Mouse (Mus musculus): ENCODE measurements around the gene Apold1. TPM values are rescaled to one million over a fixed set of nuclear protein-coding genes. Genes with fewer than 3 reads are reported as not detected.

Gene Apold1
- polyA plus RNA-seq, 1 experiment from 2014 or later, result 2.6 TPM

GRCm38 (mm10) chr6:134962518-134962893 lies 19.0 kb upstream of the Apold1 start:
- ATAC-seq (replicated peaks; ENCODE audit: low FRiP score) (no peak), DNase-seq (ENCODE audit: low spot score) (no peak)
- no peak overlapping the region for H3K27ac ChIP-seq (ENCODE audit: low read depth, low read length)
- WGBS, result 74% methylated on average over 5 of the region's 5 CpGs
- H3K4me2 ChIP-seq, result no peak overlapping the region
- H3K4me1 ChIP-seq (replicated peaks; ENCODE audit: control insufficient read depth, insufficient read depth, low read length), result no peaks in the 10 kb centered on the region
- no peak overlapping the region for H3K4me3 ChIP-seq (ENCODE audit: low read depth, low read length)
- H3K9me3 ChIP-seq (ENCODE audit: control insufficient read depth, low read length), result no peaks in the 10 kb centered on the region
- no peaks in the 10 kb centered on the region for H3K36me3 ChIP-seq (ENCODE audit: control insufficient read depth, insufficient read depth, low read length)
- H3K9ac ChIP-seq (ENCODE audit: low read depth, low read length), result no peak overlapping the region; the same call in 1 of the 2 replicates
- no peaks in the 10 kb centered on the region for H3K27me3 ChIP-seq (replicated peaks; ENCODE audit: control insufficient read depth, insufficient read depth, low read length)

- H3K9ac ChIP-seq (ENCODE audit: low read depth, low read length), result no peak overlapping the region
- no peaks in the 10 kb centered on the region for H3K27me3 ChIP-seq (replicated peaks; ENCODE audit: control insufficient read depth, insufficient read depth, low read length)
- 71% methylated on average over 2 of the region's 2 CpGs for WGBS
- no peak overlapping the region for H3K4me3 ChIP-seq (ENCODE audit: low read depth, low read length)
- no peak for DNase-seq (ENCODE audit: low spot score)
- H3K4me1 ChIP-seq (replicated peaks; ENCODE audit: control insufficient read depth, insufficient read depth, low read length), result no peaks in the 10 kb centered on the region
- no peaks in the 10 kb centered on the region for H3K9me3 ChIP-seq (ENCODE audit: control insufficient read depth, low read length)
- H3K36me3 ChIP-seq (ENCODE audit: control insufficient read depth, insufficient read depth, low read length), result no peaks in the 10 kb centered on the region
- ATAC-seq (replicated peaks; ENCODE audit: low FRiP score), result no peak
- no peak overlapping the region for H3K27ac ChIP-seq (ENCODE audit: low read depth, low read length)
- no peak overlapping the region for H3K4me2 ChIP-seq
Measured at GRCm38 (mm10) chr6:134963910-134964309, 17.6 kb upstream of the Apold1 start.

- DNase-seq (ENCODE audit: low spot score) (no peak), ATAC-seq (replicated peaks; ENCODE audit: low FRiP score) (no peak)
- H3K27me3 ChIP-seq (replicated peaks; ENCODE audit: control insufficient read depth, insufficient read depth, low read length), result no peaks in the 10 kb centered on the region
- no peaks in the 10 kb centered on the region for H3K9me3 ChIP-seq (ENCODE audit: control insufficient read depth, low read length)
- H3K4me3 ChIP-seq (ENCODE audit: low read depth, low read length), result no peak overlapping the region
- H3K4me1 ChIP-seq (replicated peaks; ENCODE audit: control insufficient read depth, insufficient read depth, low read length), result no peaks in the 10 kb centered on the region
- no peak overlapping the region for H3K27ac ChIP-seq (ENCODE audit: low read depth, low read length)
- H3K4me2 ChIP-seq, result no peak overlapping the region
- 75% methylated on average over 5 of the region's 5 CpGs for WGBS
- no peak overlapping the region for H3K9ac ChIP-seq (ENCODE audit: low read depth, low read length)
- no peaks in the 10 kb centered on the region for H3K36me3 ChIP-seq (ENCODE audit: control insufficient read depth, insufficient read depth, low read length)
Measured at GRCm38 (mm10) chr6:134966681-134967080, 14.8 kb upstream of the Apold1 start.

GRCm38 (mm10) chr6:134968326-134968725 lies 13.2 kb upstream of the Apold1 start:
- 75% methylated on average over 1 of the region's 1 CpGs for WGBS
- Histone ChIP-seq H3K27me3 (replicated peaks; ENCODE audit: control insufficient read depth, insufficient read depth, low read length) (no peaks in the 10 kb centered on the region), H3K36me3 (ENCODE audit: control insufficient read depth, insufficient read depth, low read length) (no peaks in the 10 kb centered on the region), H3K27ac (ENCODE audit: low read depth, low read length) (no peak overlapping the region), H3K4me3 (ENCODE audit: low read depth, low read length) (no peak overlapping the region), H3K9me3 (ENCODE audit: control insufficient read depth, low read length) (no peaks in the 10 kb centered on the region), H3K4me2 (no peak overlapping the region), H3K9ac (ENCODE audit: low read depth, low read length) (no peak overlapping the region), H3K4me1 (replicated peaks; ENCODE audit: control insufficient read depth, insufficient read depth, low read length) (peaks cover 2% of the 10 kb centered on the region; the same call in 1 of the 2 replicates)
- no peak for ATAC-seq (replicated peaks; ENCODE audit: low FRiP score)
- no peak for DNase-seq (ENCODE audit: low spot score)

- Histone ChIP-seq H3K27me3 (replicated peaks; ENCODE audit: control insufficient read depth, insufficient read depth, low read length) (no peaks in the 10 kb centered on the region), H3K27ac (ENCODE audit: low read depth, low read length) (no peak overlapping the region), H3K4me2 (no peak overlapping the region), H3K9ac (ENCODE audit: low read depth, low read length) (no peak overlapping the region; the same call in 1 of the 2 replicates), H3K4me1 (replicated peaks; ENCODE audit: control insufficient read depth, insufficient read depth, low read length) (peaks cover 2% of the 10 kb centered on the region; the same call in 1 of the 2 replicates), H3K4me3 (ENCODE audit: low read depth, low read length) (no peak overlapping the region), H3K9me3 (ENCODE audit: control insufficient read depth, low read length) (no peaks in the 10 kb centered on the region), H3K36me3 (ENCODE audit: control insufficient read depth, insufficient read depth, low read length) (no peaks in the 10 kb centered on the region)
- DNase-seq (ENCODE audit: low spot score) (no peak), ATAC-seq (replicated peaks; ENCODE audit: low FRiP score) (no peak)
- WGBS, result 90% methylated on average over 2 of the region's 2 CpGs
Measured at GRCm38 (mm10) chr6:134969498-134969897, 12.0 kb upstream of the Apold1 start.

GRCm38 (mm10) chr6:134972096-134972495 lies 9.4 kb upstream of the Apold1 start:
- no peak for DNase-seq (ENCODE audit: low spot score)
- H3K36me3 ChIP-seq (ENCODE audit: control insufficient read depth, insufficient read depth, low read length), result no peaks in the 10 kb centered on the region

GRCm38 (mm10) chr6:134976628-134977027 lies 4.9 kb upstream of the Apold1 start:
- ATAC-seq (replicated peaks; ENCODE audit: low FRiP score) (no peak), DNase-seq (ENCODE audit: low spot score) (no peak)
- Histone ChIP-seq H3K4me1 (replicated peaks; ENCODE audit: control insufficient read depth, insufficient read depth, low read length) (peaks cover 5% of the 10 kb centered on the region), H3K9me3 (ENCODE audit: control insufficient read depth, low read length) (no peaks in the 10 kb centered on the region), H3K27me3 (replicated peaks; ENCODE audit: control insufficient read depth, insufficient read depth, low read length) (no peaks in the 10 kb centered on the region; the same call in 1 of the 2 replicates), H3K4me2 (no peak overlapping the region), H3K36me3 (ENCODE audit: control insufficient read depth, insufficient read depth, low read length) (no peaks in the 10 kb centered on the region), H3K4me3 (ENCODE audit: low read depth, low read length) (no peak overlapping the region), H3K27ac (ENCODE audit: low read depth, low read length) (no peak overlapping the region), H3K9ac (ENCODE audit: low read depth, low read length) (no peak overlapping the region)
- WGBS, result 58% methylated on average over 6 of the region's 6 CpGs

More at GRCm38 (mm10) chr6:134972096-134972495, 9.4 kb upstream of the Apold1 start:
- Histone ChIP-seq H3K27ac (ENCODE audit: low read depth, low read length) (no peak overlapping the region), H3K4me1 (replicated peaks; ENCODE audit: control insufficient read depth, insufficient read depth, low read length) (peaks cover 2% of the 10 kb centered on the region; the same call in 1 of the 2 replicates), H3K9me3 (ENCODE audit: control insufficient read depth, low read length) (no peaks in the 10 kb centered on the region), H3K4me3 (ENCODE audit: low read depth, low read length) (no peak overlapping the region), H3K9ac (ENCODE audit: low read depth, low read length) (no peak overlapping the region), H3K4me2 (no peak overlapping the region), H3K27me3 (replicated peaks; ENCODE audit: control insufficient read depth, insufficient read depth, low read length) (no peaks in the 10 kb centered on the region)
- WGBS, result 40% methylated on average over 4 of the region's 4 CpGs
- ATAC-seq (replicated peaks; ENCODE audit: low FRiP score), result peak; percentile 64; the same call in 1 of the 2 replicates

- peak overlapping the region; percentile 82 for H3K4me2 ChIP-seq
- peaks cover 13% of the 10 kb centered on the region for H3K4me1 ChIP-seq (replicated peaks; ENCODE audit: control insufficient read depth, insufficient read depth, low read length)
- no peaks in the 10 kb centered on the region for H3K27me3 ChIP-seq (replicated peaks; ENCODE audit: control insufficient read depth, insufficient read depth, low read length)
- 4% methylated on average over 62 of the region's 62 CpGs for WGBS
- H3K36me3 ChIP-seq (ENCODE audit: control insufficient read depth, insufficient read depth, low read length), result no peaks in the 10 kb centered on the region
- peak; percentile 75 for ATAC-seq (replicated peaks; ENCODE audit: low FRiP score)
- H3K9me3 ChIP-seq (ENCODE audit: control insufficient read depth, low read length), result no peaks in the 10 kb centered on the region
- H3K9ac ChIP-seq (ENCODE audit: low read depth, low read length), result peak overlapping the region; percentile 75
- DNase-seq (ENCODE audit: low spot score), result peak; percentile 83
- H3K27ac ChIP-seq (ENCODE audit: low read depth, low read length), result peak overlapping the region; percentile 64
- peak overlapping the region; percentile 63 for H3K4me3 ChIP-seq (ENCODE audit: low read depth, low read length)
Measured at GRCm38 (mm10) chr6:134983529-134984370, 2.2 kb downstream of the Apold1 start.

- Histone ChIP-seq H3K27ac (ENCODE audit: low read depth, low read length) (peak overlapping the region; percentile 64), H3K4me1 (replicated peaks; ENCODE audit: control insufficient read depth, insufficient read depth, low read length) (peaks cover 13% of the 10 kb centered on the region), H3K4me3 (ENCODE audit: low read depth, low read length) (no peak overlapping the region), H3K9me3 (ENCODE audit: control insufficient read depth, low read length) (no peaks in the 10 kb centered on the region), H3K4me2 (peak overlapping the region; percentile 82), H3K9ac (ENCODE audit: low read depth, low read length) (peak overlapping the region; percentile 75), H3K36me3 (ENCODE audit: control insufficient read depth, insufficient read depth, low read length) (no peaks in the 10 kb centered on the region), H3K27me3 (replicated peaks; ENCODE audit: control insufficient read depth, insufficient read depth, low read length) (no peaks in the 10 kb centered on the region)
- ATAC-seq (replicated peaks; ENCODE audit: low FRiP score), result peak; percentile 93
- DNase-seq (ENCODE audit: low spot score), result peak; percentile 47
- WGBS, result 24% methylated on average over 3 of the region's 3 CpGs
Measured at GRCm38 (mm10) chr6:134984748-134985147, 3.2 kb downstream of the Apold1 start.

Data from liver, embryonic 11.5 days (tissue).